Comparison of ENCODE assay signal across 21 mouse cellular contexts in genomic region chr11:79435252-79435651, GRCm38 (mm10).
"Had no signal": no experiment of that assay in that cellular context is flagged by ENCODE, and none has a peak within 500 bp of the region (broad histone marks: within the 10 kb centered on the region; RNA-seq: fewer than 3 reads in every experiment).

No protein-coding gene starts in this region.

- H3K27me3 ChIP-seq: limb, embryonic 12.5 days; limb, embryonic 15.5 days; liver, embryonic 15.5 days; midbrain, embryonic 12.5 days; midbrain, embryonic 15.5 days; neural tube, embryonic 13.5 days; stomach, embryonic 15.5 days had no signal

- ATAC-seq: midbrain, embryonic 15.5 days had no signal

- H3K4me2 ChIP-seq: limb, embryonic 12.5 days; limb, embryonic 15.5 days; liver, embryonic 11.5 days; liver, embryonic 15.5 days; midbrain, embryonic 12.5 days; midbrain, embryonic 15.5 days; neural tube, embryonic 13.5 days; stomach, embryonic 15.5 days had no signal

- H3K9me3 ChIP-seq: limb, embryonic 12.5 days; limb, embryonic 15.5 days; liver, embryonic 15.5 days; midbrain, embryonic 12.5 days; midbrain, embryonic 15.5 days; neural tube, embryonic 13.5 days; stomach, embryonic 15.5 days had no signal

- H3K9ac ChIP-seq: limb, embryonic 12.5 days; limb, embryonic 15.5 days; liver, embryonic 15.5 days; midbrain, embryonic 12.5 days; midbrain, embryonic 15.5 days; neural tube, embryonic 13.5 days; stomach, embryonic 15.5 days had no signal

- H3K27ac ChIP-seq: limb, embryonic 12.5 days; limb, embryonic 15.5 days; liver, embryonic 15.5 days; midbrain, embryonic 12.5 days; midbrain, embryonic 15.5 days; neural tube, embryonic 13.5 days; stomach, embryonic 15.5 days had no signal

- H3K4me3 ChIP-seq: limb, embryonic 12.5 days; limb, embryonic 15.5 days; liver, embryonic 15.5 days; midbrain, embryonic 12.5 days; midbrain, embryonic 15.5 days; myocyte; neural tube, embryonic 13.5 days; stomach, embryonic 15.5 days had no signal

- DNase-seq: kidney, adult 11 months; kidney, adult 9 months; kidney, postnatal 25 days; left cerebral cortex, postnatal 4 days; lung, adult 2 months; lung, postnatal 14 days; lung, postnatal 4 days; right cerebral cortex, postnatal 14 days; right cerebral cortex, postnatal 4 days; spleen, adult 18-20 months; thymus, adult 18-20 months; thymus, postnatal 36 days had no signal

- H3K4me1 ChIP-seq: limb, embryonic 12.5 days; limb, embryonic 15.5 days; liver, embryonic 15.5 days; midbrain, embryonic 12.5 days; midbrain, embryonic 15.5 days; neural tube, embryonic 13.5 days; stomach, embryonic 15.5 days had no signal

- H3K36me3 ChIP-seq: midbrain, embryonic 15.5 days had no signal
